Mouse (Mus musculus): ENCODE measurements around the gene Olfr376. TPM values are rescaled to one million over a fixed set of nuclear protein-coding genes. Genes with fewer than 3 reads are reported as not detected.

Olfr376 gene
- polyA plus RNA-seq, 1 experiment from 2014 or later, result not detected

Other genes with a start within 250 kb of the Olfr376 start
- 22.4 and 24.5 TPM in 2 replicates for gene Haspin, start 233.0 kb upstream of the Olfr376 start, polyA plus RNA-seq (2016; fragmentation: Nextera tagmentation; extraction: Ambion mirVana)
- gene P2rx5, start 210.8 kb upstream of the Olfr376 start, polyA plus RNA-seq (2016; fragmentation: Nextera tagmentation; extraction: Ambion mirVana), result 0.21 and 0.29 TPM in 2 replicates
- 132 and 137 TPM in 2 replicates for gene Emc6, start 194.2 kb upstream of the Olfr376 start, polyA plus RNA-seq (2016; fragmentation: Nextera tagmentation; extraction: Ambion mirVana)
- gene Tax1bp3, start 194.2 kb upstream of the Olfr376 start, polyA plus RNA-seq (2016; fragmentation: Nextera tagmentation; extraction: Ambion mirVana), result 175 and 199 TPM in 2 replicates
- gene Ctns, start 172.2 kb upstream of the Olfr376 start, polyA plus RNA-seq (2016; fragmentation: Nextera tagmentation; extraction: Ambion mirVana), result 15.1 and 17.2 TPM in 2 replicates
- 0.97 and 1.0 TPM in 2 replicates for gene Shpk, start 171.8 kb upstream of the Olfr376 start, polyA plus RNA-seq (2016; fragmentation: Nextera tagmentation; extraction: Ambion mirVana)
- not detected in 2 replicates for gene Trpv1, start 137.0 kb upstream of the Olfr376 start, polyA plus RNA-seq (2016; fragmentation: Nextera tagmentation; extraction: Ambion mirVana)
- gene Trpv3, start 103.9 kb upstream of the Olfr376 start, polyA plus RNA-seq (2016; fragmentation: Nextera tagmentation; extraction: Ambion mirVana), result not detected in 2 replicates
- gene Aspa, start 41.6 kb upstream of the Olfr376 start, polyA plus RNA-seq (2016; fragmentation: Nextera tagmentation; extraction: Ambion mirVana), result 0.17 TPM in 1 of 2 replicates, not detected in the other
- not detected in 2 replicates for gene Gm49340, start 41.5 kb upstream of the Olfr376 start, polyA plus RNA-seq (2016; fragmentation: Nextera tagmentation; extraction: Ambion mirVana)
- not detected in 2 replicates for gene Spata22, start 41.5 kb upstream of the Olfr376 start, polyA plus RNA-seq (2016; fragmentation: Nextera tagmentation; extraction: Ambion mirVana)
- not detected in 2 replicates for gene Olfr20, start 20.5 kb upstream of the Olfr376 start, polyA plus RNA-seq (2016; fragmentation: Nextera tagmentation; extraction: Ambion mirVana)
- gene Olfr1, start 28.4 kb downstream of the Olfr376 start, polyA plus RNA-seq (2016; fragmentation: Nextera tagmentation; extraction: Ambion mirVana), result not detected in 2 replicates
- not detected in 2 replicates for gene Olfr378, start 57.2 kb downstream of the Olfr376 start, polyA plus RNA-seq (2016; fragmentation: Nextera tagmentation; extraction: Ambion mirVana)
- gene Olfr380, start 86.3 kb downstream of the Olfr376 start, polyA plus RNA-seq (2016; fragmentation: Nextera tagmentation; extraction: Ambion mirVana), result not detected in 2 replicates
- gene Olfr381, start 120.4 kb downstream of the Olfr376 start, polyA plus RNA-seq (2016; fragmentation: Nextera tagmentation; extraction: Ambion mirVana), result not detected in 2 replicates
- not detected in 2 replicates for gene Olfr382, start 146.0 kb downstream of the Olfr376 start, polyA plus RNA-seq (2016; fragmentation: Nextera tagmentation; extraction: Ambion mirVana)
- not detected in 2 replicates for gene Olfr385, start 221.8 kb downstream of the Olfr376 start, polyA plus RNA-seq (2016; fragmentation: Nextera tagmentation; extraction: Ambion mirVana)
- not detected in 2 replicates for gene Olfr384, start 227.3 kb downstream of the Olfr376 start, polyA plus RNA-seq (2016; fragmentation: Nextera tagmentation; extraction: Ambion mirVana)